In the genomic region with DNA sequence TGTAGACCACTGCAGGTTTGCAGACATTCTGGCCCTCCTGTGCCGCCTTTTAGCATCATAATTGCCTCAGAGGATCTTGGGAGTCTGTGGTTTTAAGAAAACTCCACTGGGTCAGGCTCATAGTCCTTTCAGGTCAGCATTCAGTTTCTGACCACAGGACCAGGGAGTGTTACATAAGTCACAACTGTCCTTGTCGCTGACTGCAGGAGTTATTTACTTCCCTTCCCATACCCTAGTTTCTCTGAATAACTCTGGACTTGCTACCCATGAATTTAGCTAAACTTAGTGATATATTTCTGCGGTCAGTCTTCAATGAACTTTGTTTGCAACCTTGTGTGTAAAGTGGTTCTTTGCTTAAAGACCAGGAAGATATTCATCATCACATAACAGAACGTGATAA, we compare ENCODE assay signal across 21 mouse cellular contexts.
DNase-seq lines count a peak whose midpoint lies in the region; ATAC-seq and TF ChIP-seq lines count a peak whose summit lies in the region.
"Had no signal": no experiment of that assay in that cellular context is flagged by ENCODE, and none has a peak within 500 bp of the region (broad histone marks: within the 10 kb centered on the region; RNA-seq: fewer than 3 reads in every experiment).

No protein-coding gene starts in this region.

- no peak for TF ChIP-seq CTCF in kidney, adult 2 months (conservative IDR thresholded peaks at IDR 0.05; ENCODE audit: insufficient read depth, insufficient read length, low read depth, low read length)
- no peak for TF ChIP-seq CTCF in layer of hippocampus, adult 2 months (conservative IDR thresholded peaks at IDR 0.05)

- WGBS in kidney, adult 2 months: 56% methylated on average over 4 of the region's 4 CpGs

- no peak for TF ChIP-seq POLR2A in kidney, adult 2 months (IDR thresholded peaks at IDR 0.05; ENCODE audit: low read depth, low read length)

- H3K27ac ChIP-seq in kidney, adult 2 months (ENCODE audit: insufficient read depth, low read depth, low read length): peak overlapping the region; percentile 37
- peak overlapping the region; percentile 88 for H3K27ac ChIP-seq in layer of hippocampus, adult 2 months
- H3K27ac ChIP-seq: hindbrain, embryonic 15.5 days; limb, embryonic 12.5 days; liver, embryonic 13.5 days; neural tube, embryonic 12.5 days had no signal

- 0 out of 2 replicates have a peak, but pooled peaks have one; percentile 17 for ATAC-seq in megakaryocyte, adult 5-6 weeks (ENCODE audit: poor library complexity, severe bottlenecking)
- ATAC-seq: forebrain, embryonic 15.5 days had no signal

- H3K27me3 ChIP-seq in kidney, adult 2 months (replicated peaks; ENCODE audit: control insufficient read depth, insufficient read depth, low read length): no peaks in the 10 kb centered on the region
- H3K27me3 ChIP-seq: forebrain, embryonic 15.5 days; hindbrain, embryonic 15.5 days; limb, embryonic 12.5 days; liver, embryonic 13.5 days; neural tube, embryonic 12.5 days had no signal

- peak; percentile 48 to 84 for DNase-seq in adrenal gland, adult (ENCODE audit: inconsistent age in 2 of 2, low spot score in 1 of 2)
- no peak for DNase-seq in adrenal gland, postnatal 10 days
- peak; percentile 60 for DNase-seq in kidney, adult 2 months
- DNase-seq in kidney, postnatal 10 days: no peak
- DNase-seq in layer of hippocampus, adult 2 months (ENCODE audit: low spot score in 2 of 2): no peak
- no peak for DNase-seq in layer of hippocampus, adult 11-12 months (ENCODE audit: low spot score)
- no peak for DNase-seq in frontal cortex, postnatal 25 days (ENCODE audit: low spot score in 2 of 2)
- DNase-seq: cerebellum, adult 8-10 months; cerebellum, postnatal 36 days; gastrocnemius, postnatal 14 days; liver, embryonic 13.5 days; lung, adult 2 months; lung, postnatal 14 days; midbrain, embryonic 14.5 days; right cerebral cortex, postnatal 14 days; spleen, adult 18-20 months had no signal

- H3K4me1 ChIP-seq in kidney, adult 2 months (ENCODE audit: control insufficient read depth, insufficient read depth, low read length): peaks cover 30% of the 10 kb centered on the region

- no peaks in the 10 kb centered on the region for H3K36me3 ChIP-seq in kidney, adult 2 months (ENCODE audit: control insufficient read depth, insufficient read depth, low read length)
- H3K36me3 ChIP-seq: forebrain, embryonic 15.5 days; hindbrain, embryonic 15.5 days; limb, embryonic 12.5 days; liver, embryonic 13.5 days; neural tube, embryonic 12.5 days had no signal

- no peak overlapping the region for H3K4me3 ChIP-seq in kidney, adult 2 months (ENCODE audit: insufficient read depth, low read depth, low read length)
- no peak overlapping the region for H3K4me3 ChIP-seq in layer of hippocampus, adult 2 months
- H3K4me3 ChIP-seq: forebrain, embryonic 15.5 days; hindbrain, embryonic 15.5 days; limb, embryonic 12.5 days; liver, embryonic 13.5 days; neural tube, embryonic 12.5 days had no signal

Comparison
In these comparisons a context has a peak if more than half of its experiments do, and no peak if none do; other contexts are left out.
1. DNase-seq: peak in adrenal gland, adult (2 of 2) and kidney, adult 2 months (single experiment); none in adrenal gland, postnatal 10 days (single experiment), kidney, postnatal 10 days (single experiment), layer of hippocampus, adult 2 months (0 of 2), layer of hippocampus, adult 11-12 months (single experiment) and frontal cortex, postnatal 25 days (0 of 2).